Mouse (Mus musculus): ENCODE measurements around the gene Taf1c. TPM values are rescaled to one million over a fixed set of nuclear protein-coding genes. Genes with fewer than 3 reads are reported as not detected.

Taf1c gene
- total RNA-seq (2021) = 10 to 100 TPM; 10.1 to 13.0 TPM
- long read RNA-seq, experiment 1, transcript Taf1c-201 (15 exons, 3,236 nt) = major isoform, 5 of 22 reads
- long read RNA-seq, experiment 1, partial matches to known transcripts = 14 of 22 reads
- long read RNA-seq, experiment 1, other reads (novel, unspliced or antisense) = 3 of 22 reads
- long read RNA-seq, experiment 2, partial matches to known transcripts = 3 of 15 reads
- long read RNA-seq, experiment 2, other reads (novel, unspliced or antisense) = 7 of 15 reads

DNA sequence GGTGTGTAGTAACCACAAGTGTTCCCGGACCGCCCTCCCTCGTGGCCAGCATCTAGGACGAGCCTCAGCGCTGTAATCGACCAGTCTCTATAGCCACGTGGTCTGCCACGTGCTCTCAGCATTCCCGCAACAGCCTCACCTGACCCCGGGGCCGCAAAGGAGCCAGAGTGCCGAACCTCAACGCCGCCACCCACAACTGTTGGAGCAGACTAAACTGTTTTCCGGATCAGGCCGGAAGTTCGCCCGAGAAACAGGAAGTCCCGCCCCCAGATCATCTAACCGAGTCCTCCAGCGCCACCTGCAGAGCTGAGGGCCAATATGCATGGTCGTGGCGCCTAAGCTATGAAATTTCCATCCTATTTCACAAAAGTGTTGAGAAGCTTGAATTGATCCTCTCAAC is at the start of gene Taf1c:
TSS of gene Taf1c (minus strand) at position 227 of the 400 bp plus-strand sequence.
- peak; percentile 95 for DNase-seq

GRCm38 (mm10) chr8:119651324-119651723 is 46.3 kb upstream of the Taf1c start:
- DNase-seq = no peak

GRCm38 (mm10) chr8:119646846-119647245 is 41.8 kb upstream of the Taf1c start:
- DNase-seq = no peak

DNA sequence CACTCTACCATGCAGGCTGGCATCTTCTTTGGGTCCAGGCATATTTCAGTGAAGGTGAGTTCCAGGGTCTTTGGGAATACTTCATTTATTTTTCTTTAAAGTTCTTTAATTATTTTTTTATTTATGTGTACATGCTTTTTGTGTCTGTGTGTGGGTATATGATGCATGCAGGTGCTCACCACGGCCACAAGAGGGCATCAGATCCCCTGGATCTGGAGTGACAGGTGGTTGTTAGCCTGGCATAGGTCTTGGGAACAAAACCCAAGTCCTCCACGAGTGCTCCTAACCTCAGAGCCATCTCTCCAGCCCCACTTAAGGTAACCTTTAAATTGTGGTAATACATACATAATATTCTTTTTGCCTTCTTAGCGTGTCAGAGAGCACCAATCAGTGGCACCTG is 41.2 kb upstream of the Taf1c start:
- DNase-seq = no peak

DNA sequence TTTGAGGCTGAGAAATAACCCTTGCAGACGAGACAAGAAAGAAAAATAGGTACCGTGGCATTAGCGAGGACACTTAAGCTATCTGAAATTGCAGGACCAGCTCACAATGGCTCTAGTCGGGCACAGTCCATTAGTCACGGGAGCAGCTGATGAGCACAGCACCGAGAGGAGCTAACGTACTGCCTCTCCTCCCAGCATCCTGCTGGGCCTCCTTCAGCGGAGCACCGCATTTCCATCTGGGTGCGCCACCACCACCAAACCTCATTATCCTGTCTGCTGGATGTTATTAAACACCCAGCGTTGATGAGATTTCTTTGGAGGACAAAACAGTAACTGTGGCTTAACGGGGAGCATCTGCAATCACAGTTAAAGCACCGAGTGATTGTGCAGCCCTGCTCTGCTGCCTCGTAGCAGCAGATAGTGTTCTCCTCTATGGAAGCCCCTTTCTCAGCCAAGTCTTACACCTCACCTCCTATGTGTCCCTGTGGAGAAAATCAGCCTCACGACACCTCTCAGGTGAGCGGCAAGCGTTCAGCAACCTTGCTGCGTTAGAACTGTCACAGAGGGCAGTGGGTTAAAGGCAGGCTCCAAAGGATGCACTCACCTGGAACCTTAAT is 40.1 kb upstream of the Taf1c start:
- DNase-seq = no peak

GRCm38 (mm10) chr8:119644429-119644960 is 39.5 kb upstream of the Taf1c start:
- no peak for DNase-seq

DNA sequence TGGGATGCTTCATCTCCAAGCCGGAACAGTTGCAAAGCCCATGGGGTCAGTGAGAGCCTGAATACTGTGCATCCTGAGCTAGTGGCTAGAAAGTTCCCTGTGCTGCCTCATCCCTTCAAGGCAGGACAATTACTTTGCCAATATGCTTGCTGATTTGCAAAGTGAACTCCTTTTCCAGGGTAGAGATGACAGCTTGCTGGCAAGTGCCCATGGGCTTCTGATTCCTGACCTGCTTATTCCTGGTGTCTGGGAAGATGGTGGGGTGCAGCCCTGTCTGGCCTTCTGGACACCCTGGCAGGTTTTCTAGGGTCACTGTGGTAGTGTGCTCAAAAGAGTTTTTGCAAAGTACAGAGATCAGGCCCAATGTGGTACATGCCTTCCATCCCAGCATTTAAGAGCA is 37.9 kb upstream of the Taf1c start:
- no peak for DNase-seq

DNA sequence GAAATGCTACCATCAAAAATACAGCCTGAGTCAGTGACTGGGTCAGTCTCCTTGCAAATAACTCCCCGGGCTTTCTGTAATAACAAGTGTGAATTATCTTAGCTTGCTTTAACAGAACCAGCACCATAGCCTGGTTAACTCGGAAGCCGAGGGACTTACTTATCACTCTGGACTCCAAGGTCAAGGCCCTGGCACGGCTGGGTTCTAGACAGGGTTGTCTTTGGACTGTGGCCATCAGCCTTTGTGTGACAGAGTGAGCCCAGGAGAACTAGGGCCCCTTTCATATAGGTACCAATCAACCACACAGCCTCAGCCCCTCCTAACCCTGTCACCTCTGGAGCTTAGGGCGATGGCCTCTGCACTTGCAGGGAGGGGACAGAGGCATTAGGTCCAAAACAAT is 36.0 kb upstream of the Taf1c start:
- DNase-seq = peak; percentile 69

- DNase-seq = no peak
These were observed 34.8 kb upstream of the Taf1c start for GRCm38 (mm10) chr8:119639798-119640197.

DNA sequence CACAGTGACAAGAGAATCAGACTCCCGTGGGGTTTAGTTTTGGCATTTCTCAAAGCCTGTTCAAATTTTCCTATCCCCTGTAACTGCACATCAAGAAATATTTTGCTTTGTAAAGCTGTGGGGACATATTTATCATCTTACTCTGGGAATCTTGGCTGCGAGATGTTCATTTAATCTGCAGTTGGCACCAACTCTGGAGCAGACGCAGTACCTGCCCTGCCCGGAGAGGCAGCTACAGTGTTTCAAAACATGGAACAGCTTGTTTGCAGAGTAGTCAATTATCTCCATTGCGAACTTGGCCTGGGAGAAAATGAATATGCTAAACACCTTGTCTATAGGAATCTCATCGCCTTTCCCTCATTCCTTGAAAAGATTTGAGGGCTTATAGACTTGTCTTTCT is 33.2 kb upstream of the Taf1c start:
- no peak for DNase-seq

- DNase-seq = no peak
These were observed 32.4 kb upstream of the Taf1c start for GRCm38 (mm10) chr8:119637381-119637780.

- DNase-seq = peak; percentile 49
These were observed 31.7 kb upstream of the Taf1c start for GRCm38 (mm10) chr8:119636766-119637165.

DNA sequence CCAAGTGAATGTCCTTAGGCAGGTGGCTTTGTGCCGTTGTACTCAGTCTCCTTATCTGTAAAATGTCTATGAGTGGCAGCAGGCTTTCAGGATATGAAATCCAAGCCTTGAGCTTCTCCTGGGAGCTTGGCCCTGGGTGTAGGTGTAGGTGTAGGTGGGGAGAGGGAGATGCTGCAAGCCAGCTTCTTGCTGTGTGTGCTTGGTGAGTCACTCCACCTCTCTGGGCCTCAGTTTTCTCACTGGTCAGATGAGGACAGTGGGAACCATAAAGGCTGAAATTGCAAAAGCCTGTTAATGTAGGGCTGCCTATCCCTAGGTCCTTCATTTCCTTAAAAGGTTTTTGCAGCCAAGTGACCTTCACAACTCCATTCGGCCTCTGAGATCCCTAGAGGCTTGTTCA is 30.9 kb upstream of the Taf1c start:
- no peak for DNase-seq

DNA sequence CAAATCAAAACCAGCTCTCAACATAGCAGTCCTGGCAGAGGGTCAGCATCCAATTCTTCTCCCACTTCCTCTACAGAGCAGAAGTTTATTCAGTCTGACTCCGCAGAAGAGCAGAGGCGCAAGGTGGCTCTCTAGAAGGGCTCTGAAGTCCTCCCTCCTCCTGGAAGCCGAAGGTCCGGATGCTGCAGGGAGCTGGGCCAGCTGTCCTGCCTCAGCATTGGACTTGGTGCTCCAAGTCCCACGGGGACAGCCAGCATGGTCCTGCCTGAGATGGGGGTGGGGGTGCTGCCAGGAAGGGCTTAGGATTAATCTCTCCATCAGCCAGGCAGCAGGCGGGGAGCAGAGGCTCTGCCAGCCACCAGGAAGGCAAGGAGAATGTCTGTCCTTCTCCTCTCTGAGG is 30.4 kb upstream of the Taf1c start, which contains the start of gene Kcng4:
TSS of gene Kcng4 (minus strand) at position 303 of the 400 bp plus-strand sequence.
- DNase-seq = no peak

GRCm38 (mm10) chr8:119634616-119635336 is 29.8 kb upstream of the Taf1c start:
- no peak for DNase-seq

GRCm38 (mm10) chr8:119632909-119633308 is 27.9 kb upstream of the Taf1c start:
- no peak for DNase-seq

- DNase-seq = no peak
These were observed 27.2 kb upstream of the Taf1c start for GRCm38 (mm10) chr8:119632246-119632645.

DNA sequence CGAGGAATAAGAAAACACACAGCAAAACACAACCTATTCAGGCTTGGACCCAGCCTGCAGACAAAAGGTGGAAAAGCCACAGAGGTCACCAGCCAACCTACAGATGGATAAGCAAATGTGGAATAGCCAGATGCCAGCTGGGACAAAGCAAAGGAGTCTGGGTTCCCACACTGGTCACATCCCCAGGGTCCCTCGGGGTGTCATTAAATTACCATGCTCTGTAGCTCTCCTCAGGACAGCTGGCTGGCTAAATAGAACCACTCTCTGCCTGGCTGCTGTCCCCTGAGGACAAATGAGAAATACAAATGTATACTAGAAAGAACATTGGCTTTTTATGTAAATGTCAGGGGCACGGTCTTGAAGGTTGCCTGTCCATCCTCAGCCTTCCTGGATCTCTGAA is 25.8 kb upstream of the Taf1c start:
- peak; percentile 44 for DNase-seq

- DNase-seq = no peak
These were observed 22.8 kb upstream of the Taf1c start for GRCm38 (mm10) chr8:119627613-119628359.

- DNase-seq = no peak
These were observed 22.2 kb upstream of the Taf1c start for GRCm38 (mm10) chr8:119627199-119627598.

DNA sequence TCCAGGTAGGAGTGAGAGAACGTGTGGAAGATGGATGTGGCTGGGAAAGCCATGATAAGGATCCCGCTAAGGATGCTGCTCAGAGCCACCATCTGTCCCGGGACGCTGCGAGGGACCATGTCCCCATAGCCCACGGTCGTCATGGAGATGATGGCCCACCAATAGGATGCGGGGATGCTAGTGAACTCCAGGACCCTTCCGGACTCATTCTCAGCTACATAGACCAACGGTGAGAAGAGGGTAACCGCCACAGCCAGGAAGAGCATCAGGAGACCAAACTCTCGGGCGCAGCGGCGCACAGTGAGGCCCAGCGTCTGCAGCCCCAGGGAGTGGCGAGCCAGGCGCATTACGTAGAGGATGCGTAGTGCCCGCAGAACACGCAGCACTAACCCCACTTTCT is 20.8 kb upstream of the Taf1c start:
- DNase-seq = no peak

DNA sequence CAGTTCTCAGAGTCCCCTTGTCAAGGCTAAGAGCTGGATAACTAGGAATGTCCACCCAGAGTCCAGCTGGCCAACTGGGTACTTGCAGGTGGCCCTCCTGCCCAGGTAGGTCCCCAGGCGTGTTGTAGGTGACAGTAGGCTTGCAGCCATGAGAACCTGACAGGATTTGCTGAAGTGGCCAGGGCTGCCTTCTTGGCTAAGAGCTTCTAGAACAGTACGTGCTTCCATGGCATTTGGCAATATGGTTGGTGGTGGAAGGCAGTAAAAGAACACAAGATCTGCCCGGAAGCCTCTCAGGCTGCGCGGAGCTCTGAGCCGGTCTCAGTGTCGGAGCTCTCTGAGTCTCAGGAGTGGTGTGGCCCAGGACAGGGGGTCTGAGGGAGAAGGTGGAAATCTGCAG is 19.9 kb upstream of the Taf1c start:
- DNase-seq = no peak

GRCm38 (mm10) chr8:119623744-119624143 is 18.7 kb upstream of the Taf1c start:
- DNase-seq = no peak

Measured in adrenal gland, postnatal 10 days (tissue).